Mouse (Mus musculus) spleen, adult 2 months (tissue): ENCODE data around the gene Ppp1cb. TPM values are rescaled to one million over a fixed set of nuclear protein-coding genes. Genes with fewer than 3 reads are reported as not detected.

Experiments
- DNase-seq, 2 experiments: peaks; one replicate each; pipeline versions ENCODE4 v3.0.0 to v3.0.0-alpha.2; 2012 to 2021; ENCODE audit warnings: low spot score in 2 of 2, low read depth in 1 of 2
- H3K27ac ChIP-seq: fragments of 200-500 bp; 2 replicates; pipeline ENCODE4 v1.5.1; 2012; ENCODE audit warnings: low read length, inconsistent platforms; ENCODE audit not compliant: insufficient read depth
- H3K27me3 ChIP-seq: fragments of 200-500 bp; 2 replicates; pipeline ENCODE4 v1.6.1; 2012; ENCODE audit warnings: mild to moderate bottlenecking, moderate library complexity, low read length, inconsistent platforms; ENCODE audit not compliant: control insufficient read depth, insufficient read depth
- H3K36me3 ChIP-seq: fragments of 200-500 bp; 2 replicates; pipeline ENCODE4 v1.6.1; 2012; ENCODE audit warnings: mild to moderate bottlenecking, low read length, inconsistent platforms; ENCODE audit not compliant: control insufficient read depth, insufficient read depth
- H3K4me1 ChIP-seq: fragments of 200-500 bp; 2 replicates; pipeline ENCODE4 v1.6.1; 2011; ENCODE audit warnings: inconsistent platforms; ENCODE audit not compliant: control insufficient read depth, insufficient read depth, insufficient read length
- H3K4me3 ChIP-seq: fragments of 200-500 bp; 2 replicates; pipeline ENCODE4 v1.5.1; 2011; ENCODE audit warnings: mild to moderate bottlenecking, inconsistent platforms; ENCODE audit not compliant: insufficient read depth, insufficient read length; ENCODE audit errors: extremely low read depth
- CTCF ChIP-seq: fragments of 200-500 bp; IDR thresholded peaks from 2 replicates; pipeline ENCODE4 v1.5.1; 2011; ENCODE audit warnings: mild to moderate bottlenecking, inconsistent platforms; ENCODE audit not compliant: insufficient read depth, insufficient read length, insufficient replicate concordance; ENCODE audit errors: extremely low read depth
- POLR2A ChIP-seq: fragments of 200-500 bp; IDR thresholded peaks from 2 replicates; pipeline ENCODE4 v1.6.1; 2011; ENCODE audit warnings: low read depth, low read length, inconsistent platforms
- WGBS: fragments of 180-500 bp; shearing (Covaris S2); methylation state at CpG from one replicate; pipeline ENCODE4 v1.1.7; 2018; 5-methylcytosine and 5-hydroxymethylcytosine counted together
- polyA plus RNA-seq: library from polyadenylated mRNA; depleted of rRNA; stranded (reverse); fragments of >200 nt; gene quantifications from 2 replicates; pipeline ENCODE4 v1.2.3, GENCODE M21; 2012

Gene Ppp1cb
- polyA plus RNA-seq, 1 experiment = 14.8 TPM

DNA sequence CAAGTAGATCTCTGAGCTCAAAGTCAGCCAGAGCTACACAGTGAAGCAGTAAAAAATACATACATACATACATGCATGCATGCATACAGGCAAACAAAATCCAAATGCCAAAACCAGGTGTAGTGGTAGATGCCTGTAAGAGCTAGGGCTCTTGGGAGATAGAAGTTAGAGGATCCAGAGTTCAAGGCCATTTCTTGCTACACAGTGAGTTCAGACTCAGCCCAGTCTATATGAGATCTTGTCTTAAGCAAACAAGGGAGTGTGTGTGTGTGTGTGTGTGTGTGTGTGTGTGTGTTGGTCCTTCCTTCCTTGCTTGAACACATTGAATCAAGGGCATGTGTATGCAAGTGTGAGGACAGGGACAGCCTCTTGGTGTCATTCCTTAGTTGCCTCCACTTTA lies 17.9 kb downstream of the Ppp1cb start:
- no peak for TF ChIP-seq CTCF
- TF ChIP-seq POLR2A = no peak
- no peak for DNase-seq
- no peaks in the 10 kb centered on the region; the same call in 1 of the 2 replicates for H3K4me1 ChIP-seq

DNA sequence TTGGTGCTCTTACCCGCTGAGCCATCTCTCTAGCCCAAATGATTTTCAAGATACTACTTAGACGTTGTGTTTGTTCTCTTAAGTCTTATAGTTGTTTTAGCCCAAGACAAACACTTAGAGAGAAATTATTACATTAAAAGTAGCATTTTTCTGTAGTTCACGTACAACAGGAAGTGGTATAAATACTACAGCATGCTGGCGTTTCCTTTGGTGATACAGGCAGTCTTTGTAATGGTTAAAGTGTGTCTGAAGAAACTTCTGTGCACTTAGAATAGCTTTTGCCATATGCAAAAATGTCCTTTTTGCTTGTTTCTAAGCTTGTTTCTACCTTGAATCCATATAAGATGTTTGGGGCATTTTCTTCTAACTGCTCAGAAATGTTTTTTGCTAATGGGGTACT lies 20.3 kb downstream of the Ppp1cb start:
- TF ChIP-seq POLR2A (no peak), CTCF (no peak)
- WGBS = 53% methylated on average over 4 of the region's 4 CpGs
- no peak overlapping the region for H3K27ac ChIP-seq
- no peak for DNase-seq
- H3K4me1 ChIP-seq = no peaks in the 10 kb centered on the region; the same call in 1 of the 2 replicates
- no peaks in the 10 kb centered on the region for H3K27me3 ChIP-seq
- H3K36me3 ChIP-seq = peaks cover 22% of the 10 kb centered on the region
- no peak overlapping the region for H3K4me3 ChIP-seq

More for the DNA sequence above, 17.9 kb downstream of the Ppp1cb start:
- Histone ChIP-seq H3K27ac (no peak overlapping the region), H3K27me3 (no peaks in the 10 kb centered on the region), H3K4me3 (no peak overlapping the region), H3K36me3 (peaks cover 16% of the 10 kb centered on the region)

DNA sequence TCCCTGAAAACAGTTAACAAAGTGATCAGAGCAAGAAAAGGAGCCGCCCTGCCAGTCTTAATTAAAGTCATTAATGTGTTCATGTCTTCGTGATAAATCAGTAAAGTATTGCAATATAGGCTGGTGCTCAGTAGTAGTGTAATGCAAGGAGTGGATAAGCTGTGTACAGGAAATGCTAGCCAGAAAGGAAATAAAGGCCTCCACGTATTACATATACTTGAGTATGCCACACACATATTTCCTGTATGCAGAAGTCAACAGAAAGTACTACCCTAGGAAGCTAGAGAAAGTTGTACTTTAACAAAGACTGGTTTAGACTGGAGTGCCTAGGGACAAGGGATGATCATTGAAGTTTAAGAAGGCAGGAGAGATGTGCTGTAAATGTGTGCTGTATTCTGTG lies 26.8 kb downstream of the Ppp1cb start:
- Histone ChIP-seq H3K36me3 (peaks cover 35% of the 10 kb centered on the region), H3K27ac (no peak overlapping the region), H3K4me3 (no peak overlapping the region), H3K4me1 (peaks cover 2% of the 10 kb centered on the region; the same call in 1 of the 2 replicates), H3K27me3 (no peaks in the 10 kb centered on the region)
- no peak for DNase-seq
- 73% methylated on average over 3 of the region's 3 CpGs for WGBS
- TF ChIP-seq POLR2A = no peak
- no peak for TF ChIP-seq CTCF

DNA sequence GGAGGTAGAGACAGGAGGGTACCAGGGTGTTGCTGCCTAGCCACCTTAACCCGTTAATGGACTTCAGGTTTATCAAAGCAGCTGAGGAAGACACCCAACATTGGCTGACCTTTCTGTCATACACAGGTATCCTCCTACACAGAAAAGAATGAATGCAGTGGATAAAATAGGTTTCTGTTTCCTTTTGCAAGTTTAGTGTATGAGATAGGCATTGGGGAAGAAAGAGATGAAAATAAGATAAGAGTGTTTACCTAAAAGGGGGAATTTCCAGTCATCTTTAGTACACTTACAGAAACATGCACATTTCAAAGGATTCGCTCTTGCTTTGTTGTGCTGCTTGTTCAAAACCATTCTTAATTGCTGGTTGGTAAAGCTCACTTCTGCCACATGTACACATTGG lies 29.4 kb downstream of the Ppp1cb start:
- DNase-seq = no peak
- 81% methylated on average over 2 of the region's 2 CpGs for WGBS
- H3K27ac ChIP-seq = no peak overlapping the region
- TF ChIP-seq POLR2A (no peak), CTCF (no peak)
- no peaks in the 10 kb centered on the region for H3K27me3 ChIP-seq
- H3K4me3 ChIP-seq = no peak overlapping the region
- H3K36me3 ChIP-seq = peaks cover 28% of the 10 kb centered on the region
- H3K4me1 ChIP-seq = peaks cover 2% of the 10 kb centered on the region; the same call in 1 of the 2 replicates

DNA sequence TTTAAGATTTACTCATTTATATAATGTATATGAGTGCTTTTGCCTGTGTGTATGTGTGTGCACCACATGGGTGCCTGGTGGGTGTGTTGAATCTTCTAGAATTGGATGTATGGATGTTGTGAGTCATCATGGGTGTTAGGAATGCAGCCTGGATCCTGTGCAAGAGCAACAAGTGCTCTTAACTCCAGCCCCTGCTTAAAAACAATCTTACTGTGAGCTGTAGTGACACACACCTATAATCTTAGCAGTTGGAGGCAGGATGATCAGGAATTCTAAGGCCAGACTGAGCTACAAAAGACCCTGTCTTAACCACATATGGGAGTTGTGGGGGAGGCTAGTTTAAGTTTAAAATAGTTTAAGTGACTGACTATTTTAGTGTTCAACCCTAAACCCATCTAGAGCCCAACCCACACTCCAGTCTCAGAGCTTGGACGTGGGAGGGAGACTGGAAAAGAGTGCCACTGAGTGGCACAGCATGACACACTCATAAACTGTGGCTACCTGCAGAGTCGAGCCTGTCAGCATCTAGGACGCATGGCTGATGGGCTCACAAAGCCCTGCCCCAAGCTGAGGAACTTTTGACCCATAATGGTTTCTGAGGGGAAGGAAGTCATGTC lies 35.5 kb downstream of the Ppp1cb start:
- no peaks in the 10 kb centered on the region for H3K27me3 ChIP-seq
- 81% methylated on average over 3 of the region's 3 CpGs for WGBS
- DNase-seq = no peak
- no peak for TF ChIP-seq CTCF
- no peak for TF ChIP-seq POLR2A
- H3K27ac ChIP-seq = no peak overlapping the region
- H3K4me3 ChIP-seq = no peak overlapping the region
- H3K36me3 ChIP-seq = peaks cover 10% of the 10 kb centered on the region; the same call in 1 of the 2 replicates
- no peaks in the 10 kb centered on the region for H3K4me1 ChIP-seq

DNA sequence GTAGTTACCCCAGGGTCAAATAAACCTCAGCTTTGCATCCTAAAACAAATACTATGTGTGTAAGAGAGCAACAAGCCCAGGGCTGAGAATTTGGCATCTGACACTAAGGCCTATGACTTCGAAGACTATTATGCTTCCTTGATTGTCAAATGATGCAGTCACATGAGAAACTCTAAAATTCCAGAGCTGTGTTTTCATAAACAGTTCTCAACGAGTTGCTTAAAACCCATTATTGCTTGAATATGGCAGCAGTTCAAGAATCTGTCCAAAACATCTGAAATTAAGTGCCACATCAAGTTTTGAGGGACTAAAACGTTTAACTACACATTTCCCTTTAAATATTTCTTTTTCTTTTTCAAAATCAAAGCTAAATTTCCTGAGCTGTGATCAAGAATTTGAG lies 50.1 kb downstream of the Ppp1cb start:
- DNase-seq = no peak

DNA sequence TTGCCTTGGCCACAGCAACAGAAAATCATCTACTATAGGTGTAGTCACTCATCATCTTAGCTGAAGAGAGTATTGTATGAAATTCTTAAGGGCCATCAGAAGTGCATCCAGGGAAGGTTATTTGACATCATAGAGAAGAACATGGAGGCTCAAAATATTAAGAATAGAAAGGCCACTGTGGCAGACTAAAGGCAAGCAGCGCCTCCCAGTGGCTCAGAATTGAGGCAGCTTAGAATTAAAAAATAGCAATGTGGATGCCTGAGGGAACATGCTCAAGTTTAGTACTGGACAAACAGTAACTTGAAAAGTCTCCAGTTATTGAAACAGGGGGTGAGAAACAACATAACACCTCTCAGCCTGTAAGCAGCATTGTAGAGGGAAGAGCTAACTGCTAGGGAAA lies 61.7 kb downstream of the Ppp1cb start:
- no peaks in the 10 kb centered on the region for H3K36me3 ChIP-seq
- no peaks in the 10 kb centered on the region for H3K4me1 ChIP-seq
- H3K4me3 ChIP-seq = no peak overlapping the region
- no peak for TF ChIP-seq POLR2A
- peak; percentile 46; the same call in 1 of the 2 replicates for TF ChIP-seq CTCF
- DNase-seq = peak in 1 of 2 experiments; percentile 27
- 42% methylated on average over 1 of the region's 1 CpGs for WGBS
- H3K27ac ChIP-seq = no peak overlapping the region
- H3K27me3 ChIP-seq = no peaks in the 10 kb centered on the region

More for the DNA sequence above, 50.1 kb downstream of the Ppp1cb start:
- Histone ChIP-seq H3K27me3 (no peaks in the 10 kb centered on the region), H3K4me3 (no peak overlapping the region), H3K36me3 (no peaks in the 10 kb centered on the region), H3K4me1 (no peaks in the 10 kb centered on the region), H3K27ac (no peak overlapping the region)
- WGBS = 60% methylated on average over 3 of the region's 3 CpGs
- TF ChIP-seq CTCF (no peak), POLR2A (no peak)
